Mouse (Mus musculus): ENCODE measurements around the gene Nlgn3. TPM values are rescaled to one million over a fixed set of nuclear protein-coding genes. Genes with fewer than 3 reads are reported as not detected.

Gene Nlgn3
- polyA plus RNA-seq, 1 experiment = 0.22 TPM

GRCm38 (mm10) chrX:101285953-101286670 is 12.9 kb upstream of the Nlgn3 start:
- Histone ChIP-seq H3K36me3 (ENCODE audit: control insufficient read depth, insufficient read depth, low read length) (no peaks in the 10 kb centered on the region), H3K27ac (ENCODE audit: control insufficient read depth, insufficient read depth, low read depth, low read length) (no peak overlapping the region), H3K4me3 (ENCODE audit: control insufficient read depth, low read depth, low read length) (no peak overlapping the region), H3K4me1 (ENCODE audit: control insufficient read depth, insufficient read depth, low read length) (no peaks in the 10 kb centered on the region; the same call in 1 of the 2 replicates), H3K27me3 (ENCODE audit: control insufficient read depth, insufficient read depth, low read length) (no peaks in the 10 kb centered on the region)
- TF ChIP-seq CTCF (IDR thresholded peaks at IDR 0.05; ENCODE audit: control insufficient read depth, insufficient read depth, insufficient replicate concordance, low read depth, low read length) = no peak
- TF ChIP-seq POLR2A (IDR thresholded peaks at IDR 0.05; ENCODE audit: control insufficient read depth, low read depth, low read length) = no peak

GRCm38 (mm10) chrX:101287543-101287942 is 11.4 kb upstream of the Nlgn3 start:
- Histone ChIP-seq H3K27ac (ENCODE audit: control insufficient read depth, insufficient read depth, low read depth, low read length) (no peak overlapping the region), H3K27me3 (ENCODE audit: control insufficient read depth, insufficient read depth, low read length) (no peaks in the 10 kb centered on the region), H3K36me3 (ENCODE audit: control insufficient read depth, insufficient read depth, low read length) (no peaks in the 10 kb centered on the region), H3K4me3 (ENCODE audit: control insufficient read depth, low read depth, low read length) (no peak overlapping the region), H3K4me1 (ENCODE audit: control insufficient read depth, insufficient read depth, low read length) (no peaks in the 10 kb centered on the region; the same call in 1 of the 2 replicates)
- TF ChIP-seq POLR2A (IDR thresholded peaks at IDR 0.05; ENCODE audit: control insufficient read depth, low read depth, low read length) = no peak
- TF ChIP-seq CTCF (IDR thresholded peaks at IDR 0.05; ENCODE audit: control insufficient read depth, insufficient read depth, insufficient replicate concordance, low read depth, low read length) = no peak

- Histone ChIP-seq H3K27ac (ENCODE audit: control insufficient read depth, insufficient read depth, low read depth, low read length) (no peak overlapping the region), H3K36me3 (ENCODE audit: control insufficient read depth, insufficient read depth, low read length) (no peaks in the 10 kb centered on the region)
These were observed 10.5 kb upstream of the Nlgn3 start for GRCm38 (mm10) chrX:101288432-101288831.

GRCm38 (mm10) chrX:101289037-101289436 is 9.9 kb upstream of the Nlgn3 start:
- H3K27ac ChIP-seq (ENCODE audit: control insufficient read depth, insufficient read depth, low read depth, low read length) = no peak overlapping the region
- H3K4me3 ChIP-seq (ENCODE audit: control insufficient read depth, low read depth, low read length) = no peak overlapping the region
- no peaks in the 10 kb centered on the region for H3K27me3 ChIP-seq (ENCODE audit: control insufficient read depth, insufficient read depth, low read length)
- H3K4me1 ChIP-seq (ENCODE audit: control insufficient read depth, insufficient read depth, low read length) = no peaks in the 10 kb centered on the region
- TF ChIP-seq POLR2A (IDR thresholded peaks at IDR 0.05; ENCODE audit: control insufficient read depth, low read depth, low read length) (no peak), CTCF (IDR thresholded peaks at IDR 0.05; ENCODE audit: control insufficient read depth, insufficient read depth, insufficient replicate concordance, low read depth, low read length) (no peak)
- H3K36me3 ChIP-seq (ENCODE audit: control insufficient read depth, insufficient read depth, low read length) = no peaks in the 10 kb centered on the region

More at GRCm38 (mm10) chrX:101288432-101288831, 10.5 kb upstream of the Nlgn3 start:
- TF ChIP-seq POLR2A (IDR thresholded peaks at IDR 0.05; ENCODE audit: control insufficient read depth, low read depth, low read length) (no peak), CTCF (IDR thresholded peaks at IDR 0.05; ENCODE audit: control insufficient read depth, insufficient read depth, insufficient replicate concordance, low read depth, low read length) (no peak)
- H3K27me3 ChIP-seq (ENCODE audit: control insufficient read depth, insufficient read depth, low read length) = no peaks in the 10 kb centered on the region
- H3K4me3 ChIP-seq (ENCODE audit: control insufficient read depth, low read depth, low read length) = no peak overlapping the region
- no peaks in the 10 kb centered on the region for H3K4me1 ChIP-seq (ENCODE audit: control insufficient read depth, insufficient read depth, low read length)

GRCm38 (mm10) chrX:101290111-101290510 is 8.9 kb upstream of the Nlgn3 start:
- Histone ChIP-seq H3K36me3 (ENCODE audit: control insufficient read depth, insufficient read depth, low read length) (no peaks in the 10 kb centered on the region), H3K4me1 (ENCODE audit: control insufficient read depth, insufficient read depth, low read length) (no peaks in the 10 kb centered on the region), H3K27me3 (ENCODE audit: control insufficient read depth, insufficient read depth, low read length) (no peaks in the 10 kb centered on the region), H3K4me3 (ENCODE audit: control insufficient read depth, low read depth, low read length) (no peak overlapping the region), H3K27ac (ENCODE audit: control insufficient read depth, insufficient read depth, low read depth, low read length) (no peak overlapping the region)
- no peak for TF ChIP-seq CTCF (IDR thresholded peaks at IDR 0.05; ENCODE audit: control insufficient read depth, insufficient read depth, insufficient replicate concordance, low read depth, low read length)
- no peak for TF ChIP-seq POLR2A (IDR thresholded peaks at IDR 0.05; ENCODE audit: control insufficient read depth, low read depth, low read length)

GRCm38 (mm10) chrX:101299473-101300426 is 782 bp downstream of the Nlgn3 start:
- H3K27ac ChIP-seq (ENCODE audit: control insufficient read depth, insufficient read depth, low read depth, low read length) = no peak overlapping the region
- H3K36me3 ChIP-seq (ENCODE audit: control insufficient read depth, insufficient read depth, low read length) = no peaks in the 10 kb centered on the region
- no peaks in the 10 kb centered on the region for H3K27me3 ChIP-seq (ENCODE audit: control insufficient read depth, insufficient read depth, low read length)
- peaks cover 10% of the 10 kb centered on the region for H3K4me1 ChIP-seq (ENCODE audit: control insufficient read depth, insufficient read depth, low read length)
- no peak overlapping the region for H3K4me3 ChIP-seq (ENCODE audit: control insufficient read depth, low read depth, low read length)
- no peak for TF ChIP-seq POLR2A (IDR thresholded peaks at IDR 0.05; ENCODE audit: control insufficient read depth, low read depth, low read length)
- TF ChIP-seq CTCF (IDR thresholded peaks at IDR 0.05; ENCODE audit: control insufficient read depth, insufficient read depth, insufficient replicate concordance, low read depth, low read length) = no peak

GRCm38 (mm10) chrX:101300427-101301030 is 1.6 kb downstream of the Nlgn3 start:
- Histone ChIP-seq H3K4me3 (ENCODE audit: control insufficient read depth, low read depth, low read length) (no peak overlapping the region), H3K4me1 (ENCODE audit: control insufficient read depth, insufficient read depth, low read length) (peaks cover 10% of the 10 kb centered on the region), H3K36me3 (ENCODE audit: control insufficient read depth, insufficient read depth, low read length) (no peaks in the 10 kb centered on the region), H3K27ac (ENCODE audit: control insufficient read depth, insufficient read depth, low read depth, low read length) (no peak overlapping the region), H3K27me3 (ENCODE audit: control insufficient read depth, insufficient read depth, low read length) (no peaks in the 10 kb centered on the region)
- TF ChIP-seq CTCF (IDR thresholded peaks at IDR 0.05; ENCODE audit: control insufficient read depth, insufficient read depth, insufficient replicate concordance, low read depth, low read length) (no peak), POLR2A (IDR thresholded peaks at IDR 0.05; ENCODE audit: control insufficient read depth, low read depth, low read length) (no peak)
